Mouse (Mus musculus) CH12.LX (cell line): Measurements from ENCODE around the gene Ccl26. TPM values are rescaled to one million over a fixed set of nuclear protein-coding genes. Genes with fewer than 3 reads are reported as not detected.

Experiments used
- DNase-seq: peaks from one replicate; pipeline ENCODE4 v3.0.0-alpha.2; 2013; ENCODE audit errors: extremely low read depth
- H3K27ac ChIP-seq: 2 replicates; pipeline ENCODE4 v1.5.1; 2012; ENCODE audit warnings: low read depth, mild to moderate bottlenecking, control low read depth, moderate library complexity; ENCODE audit not compliant: insufficient read depth
- H3K27me3 ChIP-seq: replicated peaks from 2 replicates; pipeline ENCODE3; 2012; ENCODE audit warnings: inconsistent platforms
- H3K36me3 ChIP-seq, 2 experiments: replicated peaks in 1 of 2; 2 replicates each; pipeline versions ENCODE3 to v1.6.1; 2012; ENCODE audit warnings: inconsistent platforms in 1 of 2, low read length in 1 of 2, mild to moderate bottlenecking in 1 of 2, mixed read lengths in 1 of 2, moderate library complexity in 1 of 2; ENCODE audit not compliant: control insufficient read depth in 1 of 2, insufficient read depth in 1 of 2
- H3K4me1 ChIP-seq, 2 experiments: 2 replicates each; pipeline ENCODE4 v1.6.1; 2012; ENCODE audit warnings: inconsistent platforms in 1 of 2, moderate library complexity in 1 of 2; ENCODE audit not compliant: insufficient read depth in 2 of 2, control insufficient read depth in 1 of 2
- H3K4me2 ChIP-seq: 2 replicates; pipeline ENCODE4 v1.6.1; 2012; ENCODE audit warnings: low read depth, mild to moderate bottlenecking, control low read depth; ENCODE audit not compliant: poor library complexity, insufficient read depth, severe bottlenecking
- H3K4me3 ChIP-seq, 3 experiments: fragments of 150-350 bp in 1 of 3; sonication (generic) in 1 of 3; replicated peaks in 1 of 3; 2 replicates each; pipeline versions ENCODE3 to v1.5.1; 2011 to 2012; ENCODE audit warnings: low read depth in 2 of 3, low read length in 2 of 3, mild to moderate bottlenecking in 2 of 3, moderate library complexity in 2 of 3, control low read depth in 1 of 3, improper control_type of control experiment in 1 of 3, inconsistent platforms in 1 of 3, mixed read lengths in 1 of 3; ENCODE audit not compliant: poor library complexity in 1 of 3
- H3K79me2 ChIP-seq: replicated peaks from 2 replicates; pipeline ENCODE4 v1.6.1; 2012; ENCODE audit warnings: mild to moderate bottlenecking, moderate library complexity; ENCODE audit not compliant: control insufficient read depth, poor library complexity, insufficient read depth, severe bottlenecking; ENCODE audit errors: extremely low read depth
- H3K9ac ChIP-seq: 2 replicates; pipeline ENCODE4 v1.6.1; 2012; ENCODE audit warnings: low read depth, mild to moderate bottlenecking, control low read depth, moderate library complexity; ENCODE audit not compliant: insufficient read depth
- H3K9me3 ChIP-seq: replicated peaks from 2 replicates; pipeline ENCODE3; 2012; ENCODE audit warnings: low read length, inconsistent platforms, mixed read lengths
- BHLHE40 ChIP-seq: IDR thresholded peaks from 2 replicates; pipeline ENCODE4 v1.6.1; 2011; ENCODE audit warnings: mild to moderate bottlenecking, low read depth, low read length, improper control_type of control experiment
- CTCF ChIP-seq, 2 experiments: IDR thresholded peaks in 1 of 2; conservative IDR thresholded peaks in 1 of 2; 2 replicates each; pipeline ENCODE4 v1.5.1; 2011 to 2012; ENCODE audit warnings: low read depth in 2 of 2, low read length in 2 of 2, improper control_type of control experiment in 1 of 2, inconsistent platforms in 1 of 2, mild to moderate bottlenecking in 1 of 2, moderate library complexity in 1 of 2
- ELF1 ChIP-seq: IDR thresholded peaks from 2 replicates; pipeline ENCODE4 v1.6.1; 2014; ENCODE audit warnings: low read depth, mild to moderate bottlenecking, inconsistent platforms, low read length, improper control_type of control experiment
- EP300 ChIP-seq: IDR thresholded peaks from 2 replicates; pipeline ENCODE4 v1.6.1; 2011; ENCODE audit warnings: low read length, improper control_type of control experiment
- ETS1 ChIP-seq: conservative IDR thresholded peaks from 2 replicates; pipeline ENCODE4 v1.6.1; 2012; ENCODE audit warnings: low read depth, mild to moderate bottlenecking, inconsistent platforms, low read length, improper control_type of control experiment, moderate library complexity
- HCFC1 ChIP-seq: IDR thresholded peaks from 2 replicates; pipeline ENCODE4 v1.6.1; 2012; ENCODE audit warnings: low read depth, mild to moderate bottlenecking, inconsistent platforms, low read length, improper control_type of control experiment
- IRF4 ChIP-seq: IDR thresholded peaks from 2 replicates; pipeline ENCODE4 v1.6.1; 2014; ENCODE audit warnings: low read depth, mild to moderate bottlenecking, inconsistent platforms, low read length, improper control_type of control experiment
- JUN ChIP-seq: IDR thresholded peaks from 2 replicates; pipeline ENCODE4 v1.6.1; 2011; ENCODE audit warnings: low read depth, mild to moderate bottlenecking, low read length, improper control_type of control experiment, moderate library complexity; ENCODE audit not compliant: insufficient read depth
- JUND ChIP-seq: conservative IDR thresholded peaks from 2 replicates; pipeline ENCODE4 v1.6.1; 2011; ENCODE audit warnings: low read depth, low read length, improper control_type of control experiment
- MAX ChIP-seq: IDR thresholded peaks from 2 replicates; pipeline ENCODE4 v1.6.1; 2011; ENCODE audit warnings: low read length, improper control_type of control experiment
- MAZ ChIP-seq: IDR thresholded peaks from 2 replicates; pipeline ENCODE4 v1.6.1; 2012; ENCODE audit warnings: low read depth, mild to moderate bottlenecking, inconsistent platforms, low read length, improper control_type of control experiment, moderate library complexity
- MEF2A ChIP-seq: IDR thresholded peaks from 2 replicates; pipeline ENCODE4 v1.6.1; 2014; ENCODE audit warnings: low read depth, mild to moderate bottlenecking, inconsistent platforms, low read length, improper control_type of control experiment, borderline replicate concordance
- MYC ChIP-seq: IDR thresholded peaks from 2 replicates; pipeline ENCODE4 v1.6.1; 2011; ENCODE audit warnings: low read depth, mild to moderate bottlenecking, improper control_type of control experiment, low read length
- NELFE ChIP-seq: IDR thresholded peaks from 2 replicates; pipeline ENCODE4 v1.6.1; 2011; ENCODE audit warnings: low read depth, low read length, improper control_type of control experiment
- NRF1 ChIP-seq: IDR thresholded peaks from 2 replicates; pipeline ENCODE4 v1.6.1; 2014; ENCODE audit warnings: low read depth, mild to moderate bottlenecking, inconsistent platforms, low read length, improper control_type of control experiment, moderate library complexity
- PAX5 ChIP-seq: IDR thresholded peaks from 2 replicates; pipeline ENCODE4 v1.6.1; 2012; ENCODE audit warnings: low read length, inconsistent platforms, mixed read lengths
- POLR2A ChIP-seq: IDR thresholded peaks from 2 replicates; pipeline ENCODE4 v1.6.1; 2011; ENCODE audit warnings: low read depth, mild to moderate bottlenecking, improper control_type of control experiment, low read length
- POLR2AphosphoS2 ChIP-seq: IDR thresholded peaks from 2 replicates; pipeline ENCODE4 v1.6.1; 2011; ENCODE audit warnings: low read depth, low read length, improper control_type of control experiment
- RCOR1 ChIP-seq: conservative IDR thresholded peaks from 2 replicates; pipeline ENCODE4 v1.6.1; 2012; ENCODE audit warnings: low read depth, mild to moderate bottlenecking, inconsistent platforms, low read length, improper control_type of control experiment
- SIN3A ChIP-seq: IDR thresholded peaks from 2 replicates; pipeline ENCODE4 v1.6.1; 2012; ENCODE audit warnings: low read length, improper control_type of control experiment, inconsistent platforms
- SMC3 ChIP-seq: IDR thresholded peaks from 2 replicates; pipeline ENCODE4 v1.6.1; 2011; ENCODE audit warnings: low read depth, low read length, improper control_type of control experiment
- TBP ChIP-seq: conservative IDR thresholded peaks from 2 replicates; pipeline ENCODE4 v1.6.1; 2011; ENCODE audit warnings: low read depth, low read length, improper control_type of control experiment
- TCF12 ChIP-seq: IDR thresholded peaks from 2 replicates; pipeline ENCODE4 v1.6.1; 2014; ENCODE audit warnings: low read depth, mild to moderate bottlenecking, inconsistent platforms, low read length, improper control_type of control experiment
- USF1 ChIP-seq: IDR thresholded peaks from 2 replicates; pipeline ENCODE4 v1.6.1; 2014; ENCODE audit warnings: low read depth, mild to moderate bottlenecking, inconsistent platforms, low read length, improper control_type of control experiment
- USF2 ChIP-seq: conservative IDR thresholded peaks from 2 replicates; pipeline ENCODE4 v1.6.1; 2011; ENCODE audit warnings: low read depth, low read length, improper control_type of control experiment
- ZKSCAN1 ChIP-seq: IDR thresholded peaks from 2 replicates; pipeline ENCODE4 v1.6.1; 2012; ENCODE audit warnings: low read depth, inconsistent platforms, low read length, improper control_type of control experiment, borderline replicate concordance
- ZNF384 ChIP-seq: IDR thresholded peaks from 2 replicates; pipeline ENCODE4 v1.6.1; 2012; ENCODE audit warnings: low read depth, low read length, improper control_type of control experiment, inconsistent platforms
- dilution Hi-C: fragments of 300-500 bp; cut with MboI; formaldehyde crosslinking; loops from 2 replicates; pipeline ENCODE4 v1.14.3; 2020; ENCODE audit warnings: low sequenced_read_pairs; ENCODE audit not compliant: extremely low pct_unique_long_range_greater_than_20kb, extremely low pct_ligation_motif_present
- in situ Hi-C: fragments of 300-500 bp; cut with MboI; formaldehyde crosslinking; loops from 3 replicates; pipeline ENCODE4 v1.14.3; 2019; ENCODE audit warnings: low sequenced_read_pairs, low pct_ligation_motif_present, low pct_unique_long_range_greater_than_20kb, mixed read lengths
- polyA plus RNA-seq: library from polyadenylated mRNA; unstranded; fragments of >175 nt; gene quantifications from 2 replicates; pipeline ENCODE4 v1.2.1, GENCODE M21; 2012; ENCODE audit warnings: low read depth; ENCODE audit not compliant: insufficient read length
- total RNA-seq, 2 experiments: library from RNA; depleted of rRNA; stranded (reverse); fragments of 300-350 nt in 1 of 2; fragments of >200 nt in 1 of 2; gene quantifications; 2 replicates each; pipeline ENCODE4 v1.2.3; 2012 to 2014

The Ccl26 gene
- total and polyA plus RNA-seq, 3 experiments, result not detected

DNA sequence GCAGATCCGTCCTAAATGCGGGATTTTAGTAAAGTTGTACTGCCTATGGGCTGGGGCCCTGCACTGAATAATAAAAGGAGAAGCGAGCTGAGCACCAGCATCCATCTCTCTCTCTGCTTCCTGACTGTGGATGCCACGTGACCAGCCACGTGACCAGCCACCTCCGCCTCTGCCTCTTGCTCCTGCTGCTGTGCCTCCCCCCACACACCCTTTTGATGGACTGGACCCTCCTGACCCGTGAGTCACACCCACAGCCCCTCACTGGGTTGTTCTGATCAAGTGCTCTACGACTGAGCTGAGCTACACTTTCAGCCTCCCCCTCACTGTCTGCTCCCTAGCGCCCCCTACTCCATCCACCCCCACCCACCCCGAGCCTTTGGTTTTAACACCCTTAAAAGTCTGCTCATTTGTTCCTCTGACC lies 25.6 kb downstream of the Ccl26 start:
- Histone ChIP-seq H3K4me1 (peaks cover 16 to 39% of the 10 kb centered on the region in 2 experiments), H3K4me3 (peak overlapping the region; percentile 31 to 53 (median 50)), H3K36me3 (peaks cover 0 to 1% of the 10 kb centered on the region in 2 experiments), H3K79me2 (no peaks in the 10 kb centered on the region), H3K4me2 (peak overlapping the region; percentile 29), H3K27me3 (no peaks in the 10 kb centered on the region), H3K27ac (peak overlapping the region; percentile 53; the same call in 1 of the 2 replicates), H3K9ac (peak overlapping the region; percentile 55; the same call in 1 of the 2 replicates), H3K9me3 (peaks cover 2% of the 10 kb centered on the region)
- in situ Hi-C loops (loop anchor here (10.0 kb wide), 1 partner anchor 237 kb away; the partner anchor contains the start of genes Mdh2 and Styxl1), dilution Hi-C loops (no loop called here)
- peak; percentile 80 for DNase-seq
- TF ChIP-seq USF2 (peak; percentile 98), MYC (peak; percentile 83), CTCF (conservative IDR thresholded peaks at IDR 0.05 in 1 of 2, IDR thresholded peaks at IDR 0.05 in 1 of 2; ENCODE audit: low read depth in 2 of 2, low read length in 2 of 2) (peak in 1 of 2 experiments; percentile 50; a peak in 2 of 4 replicates), ZKSCAN1 (no peak), SIN3A (no peak), ELF1 (no peak; the same call in 1 of the 2 replicates), ZNF384 (no peak), POLR2A (no peak), IRF4 (no peak), RCOR1 (no peak), MAX (peak; percentile 98), MAZ (0 out of 2 replicates have a peak, but pooled peaks have one; percentile 57), NRF1 (no peak), NELFE (no peak), BHLHE40 (peak; percentile 91), USF1 (peak; percentile 95)

DNA sequence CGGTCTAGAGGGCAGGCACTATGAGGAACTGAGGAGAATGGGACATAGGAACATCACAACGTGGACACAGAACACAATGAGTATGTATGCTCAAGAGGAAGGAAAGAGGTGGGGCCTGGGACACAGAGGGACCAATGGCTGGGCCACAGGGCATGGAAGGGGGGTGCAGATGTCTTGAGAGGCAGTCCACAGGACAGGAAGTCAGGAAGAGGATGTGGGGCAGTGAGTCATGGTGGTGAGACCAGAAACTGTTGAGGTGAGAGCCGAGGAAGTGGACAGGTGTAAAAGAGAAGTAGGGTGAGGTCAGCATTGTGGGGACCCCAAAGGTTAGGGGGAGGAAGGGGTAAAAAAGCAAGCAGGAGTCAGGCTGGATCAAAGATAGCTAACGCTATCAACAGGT lies 26.0 kb downstream of the Ccl26 start:
- in situ Hi-C loops (loop anchor here (10.0 kb wide), 1 partner anchor 237 kb away; the partner anchor contains the start of genes Mdh2 and Styxl1), dilution Hi-C loops (no loop called here)
- DNase-seq, result peak; percentile 91
- H3K79me2 ChIP-seq, result no peaks in the 10 kb centered on the region
- H3K27ac ChIP-seq, result peak overlapping the region; percentile 53; the same call in 1 of the 2 replicates
- H3K27me3 ChIP-seq, result no peaks in the 10 kb centered on the region
- peak overlapping the region; percentile 55; the same call in 1 of the 2 replicates for H3K9ac ChIP-seq
- H3K36me3 ChIP-seq, result peaks cover 0 to 1% of the 10 kb centered on the region in 2 experiments
- H3K4me3 ChIP-seq, result peak overlapping the region; percentile 31 to 53 (median 50)
- peaks cover 16 to 39% of the 10 kb centered on the region in 2 experiments for H3K4me1 ChIP-seq
- peak overlapping the region; percentile 29 for H3K4me2 ChIP-seq
- TF ChIP-seq NELFE, result peak; percentile 48
- 0 out of 2 replicates have a peak, but pooled peaks have one; percentile 47 for TF ChIP-seq TCF12
- peak; percentile 71 for TF ChIP-seq JUN
- TF ChIP-seq POLR2AphosphoS2, result no peak
- peak; percentile 58 for TF ChIP-seq ETS1
- peak; percentile 76; the same call in 1 of the 2 replicates for TF ChIP-seq RCOR1
- TF ChIP-seq IRF4, result peak; percentile 35; the same call in 1 of the 2 replicates
- peak; percentile 31; the same call in 1 of the 2 replicates for TF ChIP-seq MYC
- peak; percentile 40; the same call in 1 of the 2 replicates for TF ChIP-seq ELF1
- TF ChIP-seq TBP, result peak; percentile 69
- TF ChIP-seq SIN3A, result no peak
- no peak for TF ChIP-seq CTCF (conservative IDR thresholded peaks at IDR 0.05 in 1 of 2, IDR thresholded peaks at IDR 0.05 in 1 of 2; ENCODE audit: low read depth in 2 of 2, low read length in 2 of 2)
- TF ChIP-seq POLR2A, result peak; percentile 54
- no peak for TF ChIP-seq PAX5
- no peak for TF ChIP-seq SMC3
- TF ChIP-seq MEF2A, result peak; percentile 12; the same call in 1 of the 2 replicates
- TF ChIP-seq JUND, result peak; percentile 44; the same call in 1 of the 2 replicates
- peak; percentile 88 for TF ChIP-seq EP300
- no peak for TF ChIP-seq MAX
- TF ChIP-seq HCFC1, result no peak; the same call in 1 of the 2 replicates
- H3K9me3 ChIP-seq, result peaks cover 2% of the 10 kb centered on the region
